Mouse (Mus musculus) heart, embryonic 11.5 days (tissue): Measurements from ENCODE around the gene Pigg. TPM values are rescaled to one million over a fixed set of nuclear protein-coding genes. Genes with fewer than 3 reads are reported as not detected.

ENCODE experiments used
- ATAC-seq: fragments of 200-750 bp; cut with Nextera tagmentation; replicated peaks from 2 replicates; pipeline ENCODE4 v1.8.0; 2017; ENCODE audit warnings: moderate library complexity; ENCODE audit not compliant: insufficient number of reproducible peaks, low FRiP score, low TSS enrichment
- H3K27ac ChIP-seq: fragments of 300-500 bp; sonication (generic); 2 replicates; pipeline ENCODE4 v1.5.1; 2014; ENCODE audit warnings: mild to moderate bottlenecking, low read depth, low read length
- H3K27me3 ChIP-seq: fragments of 300-500 bp; sonication (generic); 2 replicates; pipeline ENCODE4 v1.6.1; 2014; ENCODE audit warnings: mild to moderate bottlenecking, low read length, mixed read lengths; ENCODE audit not compliant: control insufficient read depth, insufficient read depth
- H3K36me3 ChIP-seq: fragments of 300-500 bp; sonication (generic); 2 replicates; pipeline ENCODE4 v1.6.1; 2014; ENCODE audit warnings: mild to moderate bottlenecking, low read length, moderate library complexity, mixed read lengths; ENCODE audit not compliant: control insufficient read depth, insufficient read depth
- H3K4me1 ChIP-seq: fragments of 300-500 bp; sonication (generic); 2 replicates; pipeline ENCODE4 v1.6.1; 2014; ENCODE audit warnings: low read length; ENCODE audit not compliant: control insufficient read depth, insufficient read depth
- H3K4me2 ChIP-seq: fragments of 300-500 bp; sonication (generic); 2 replicates; pipeline ENCODE4 v1.6.1; 2014; ENCODE audit warnings: mild to moderate bottlenecking, moderate library complexity
- H3K4me3 ChIP-seq: fragments of 300-500 bp; sonication (generic); 2 replicates; pipeline ENCODE4 v1.5.1; 2014; ENCODE audit warnings: low read depth, low read length
- H3K9ac ChIP-seq: fragments of 300-500 bp; sonication (generic); 2 replicates; pipeline ENCODE4 v1.6.1; 2014; ENCODE audit warnings: mild to moderate bottlenecking, low read depth, low read length, moderate library complexity
- H3K9me3 ChIP-seq: fragments of 300-500 bp; sonication (generic); replicated peaks from 2 replicates; pipeline ENCODE4 v1.6.1; 2016; ENCODE audit warnings: low read length; ENCODE audit not compliant: control insufficient read depth
- WGBS: fragments of 180-500 bp; shearing (Covaris S2); extraction: QIAGEN DNeasy Blood & Tissue Kit; methylation state at CpG from one replicate; pipeline ENCODE4 v1.1.7; 2014; ENCODE audit not compliant: insufficient replicate concordance; 5-methylcytosine and 5-hydroxymethylcytosine counted together
- polyA plus RNA-seq: library from polyadenylated mRNA; unstranded; fragments of >200 nt; fragmentation: Nextera tagmentation; extraction: Ambion mirVana; gene quantifications from 2 replicates; pipeline ENCODE4 v1.2.1, GENCODE M21; 2014

Pigg gene
- polyA plus RNA-seq, 1 experiment from 2014 or later, result 3.4 TPM

GRCm38 (mm10) chr5:108345313-108346071 is 33.1 kb downstream of the Pigg start:
- Histone ChIP-seq H3K36me3 (peaks cover 11% of the 10 kb centered on the region; the same call in 1 of the 2 replicates), H3K27ac (no peak overlapping the region), H3K4me3 (no peak overlapping the region), H3K9ac (no peak overlapping the region), H3K27me3 (no peaks in the 10 kb centered on the region), H3K9me3 (no peaks in the 10 kb centered on the region), H3K4me2 (no peak overlapping the region), H3K4me1 (no peaks in the 10 kb centered on the region)
- no peak for ATAC-seq
- 78% methylated on average over 10 of the region's 10 CpGs for WGBS

GRCm38 (mm10) chr5:108347843-108348242 is 35.4 kb downstream of the Pigg start:
- Histone ChIP-seq H3K9me3 (no peaks in the 10 kb centered on the region), H3K9ac (no peak overlapping the region), H3K4me2 (no peak overlapping the region), H3K4me1 (no peaks in the 10 kb centered on the region), H3K27me3 (no peaks in the 10 kb centered on the region), H3K4me3 (no peak overlapping the region), H3K36me3 (peaks cover 15% of the 10 kb centered on the region; the same call in 1 of the 2 replicates), H3K27ac (no peak overlapping the region)
- WGBS, result 81% methylated on average over 6 of the region's 6 CpGs
- ATAC-seq, result no peak

- Histone ChIP-seq H3K4me1 (no peaks in the 10 kb centered on the region), H3K36me3 (peaks cover 12% of the 10 kb centered on the region; the same call in 1 of the 2 replicates), H3K27me3 (no peaks in the 10 kb centered on the region), H3K9ac (no peak overlapping the region), H3K4me2 (no peak overlapping the region), H3K4me3 (no peak overlapping the region), H3K27ac (no peak overlapping the region), H3K9me3 (no peaks in the 10 kb centered on the region)
- 87% methylated on average over 9 of the region's 9 CpGs for WGBS
- no peak for ATAC-seq
These were observed 37.2 kb downstream of the Pigg start for GRCm38 (mm10) chr5:108349511-108350148.

GRCm38 (mm10) chr5:108354056-108354455 is 41.6 kb downstream of the Pigg start:
- Histone ChIP-seq H3K36me3 (peaks cover 8% of the 10 kb centered on the region; the same call in 1 of the 2 replicates), H3K4me3 (no peak overlapping the region), H3K27me3 (no peaks in the 10 kb centered on the region), H3K4me2 (no peak overlapping the region), H3K27ac (no peak overlapping the region), H3K9me3 (no peaks in the 10 kb centered on the region), H3K4me1 (no peaks in the 10 kb centered on the region), H3K9ac (no peak overlapping the region)
- WGBS, result 71% methylated on average over 2 of the region's 2 CpGs
- ATAC-seq, result no peak

DNA sequence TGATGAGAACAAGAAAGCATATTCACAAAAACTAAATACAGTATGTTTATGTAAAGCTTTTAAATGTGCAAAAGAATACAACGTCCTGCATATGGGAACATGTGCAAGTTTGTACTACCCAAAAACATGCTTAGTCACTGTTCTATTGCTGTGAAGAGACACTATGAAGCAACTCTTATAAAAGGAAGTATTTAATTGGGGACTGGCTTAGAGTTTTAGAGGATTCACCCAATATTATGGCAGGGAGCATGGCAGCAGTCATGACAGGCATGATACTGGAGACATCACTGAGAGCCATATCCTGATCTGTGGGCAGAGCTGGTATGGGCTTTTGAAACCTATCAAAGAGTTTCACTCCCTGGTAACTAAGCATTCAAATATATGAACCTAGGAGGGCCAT is 45.5 kb downstream of the Pigg start:
- Histone ChIP-seq H3K36me3 (no peaks in the 10 kb centered on the region), H3K4me3 (no peak overlapping the region), H3K4me1 (no peaks in the 10 kb centered on the region), H3K9ac (no peak overlapping the region), H3K4me2 (no peak overlapping the region), H3K27me3 (peaks cover 4% of the 10 kb centered on the region), H3K27ac (no peak overlapping the region), H3K9me3 (no peaks in the 10 kb centered on the region)
- ATAC-seq, result no peak
- 86% methylated on average over 1 of the region's 1 CpGs for WGBS

GRCm38 (mm10) chr5:108359491-108359890 is 47.1 kb downstream of the Pigg start:
- Histone ChIP-seq H3K27ac (no peak overlapping the region), H3K36me3 (no peaks in the 10 kb centered on the region), H3K4me1 (no peaks in the 10 kb centered on the region), H3K9ac (no peak overlapping the region), H3K4me3 (no peak overlapping the region), H3K9me3 (no peaks in the 10 kb centered on the region), H3K27me3 (peaks cover 14% of the 10 kb centered on the region), H3K4me2 (no peak overlapping the region)
- 81% methylated on average over 9 of the region's 9 CpGs for WGBS
- ATAC-seq, result no peak

GRCm38 (mm10) chr5:108360211-108360610 is 47.8 kb downstream of the Pigg start:
- Histone ChIP-seq H3K9ac (no peak overlapping the region), H3K36me3 (no peaks in the 10 kb centered on the region), H3K9me3 (no peaks in the 10 kb centered on the region), H3K27me3 (peaks cover 21% of the 10 kb centered on the region), H3K4me1 (no peaks in the 10 kb centered on the region), H3K4me3 (no peak overlapping the region), H3K4me2 (no peak overlapping the region), H3K27ac (no peak overlapping the region)
- 75% methylated on average over 4 of the region's 4 CpGs for WGBS
- ATAC-seq, result no peak

DNA sequence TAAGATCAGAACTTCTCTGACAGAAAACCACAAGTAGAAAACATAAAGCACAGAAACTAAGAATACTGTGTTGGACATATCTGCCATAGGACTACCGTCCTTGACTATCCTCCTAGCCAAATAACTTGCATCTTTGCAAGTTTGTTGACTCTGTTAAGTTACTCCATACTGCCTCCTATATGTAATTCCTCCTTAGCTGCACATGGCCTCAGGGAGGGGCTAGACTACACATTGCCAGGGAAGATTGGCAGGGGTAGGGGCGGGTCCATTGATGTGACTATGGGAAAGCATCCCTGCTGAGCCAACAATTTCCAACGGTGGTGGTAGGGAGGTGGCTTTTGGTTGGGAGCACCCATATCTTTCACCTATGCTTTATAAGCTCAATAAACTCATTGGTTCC is 49.9 kb downstream of the Pigg start:
- 29% methylated on average over 3 of the region's 3 CpGs for WGBS
- Histone ChIP-seq H3K9me3 (no peaks in the 10 kb centered on the region), H3K4me2 (no peak overlapping the region), H3K27me3 (peaks cover 40% of the 10 kb centered on the region), H3K36me3 (no peaks in the 10 kb centered on the region), H3K9ac (no peak overlapping the region), H3K27ac (no peak overlapping the region), H3K4me3 (no peak overlapping the region), H3K4me1 (peaks cover 4% of the 10 kb centered on the region; the same call in 1 of the 2 replicates)
- ATAC-seq, result no peak
